17 mouse cellular contexts compared by ENCODE assay signal in the genomic region with DNA sequence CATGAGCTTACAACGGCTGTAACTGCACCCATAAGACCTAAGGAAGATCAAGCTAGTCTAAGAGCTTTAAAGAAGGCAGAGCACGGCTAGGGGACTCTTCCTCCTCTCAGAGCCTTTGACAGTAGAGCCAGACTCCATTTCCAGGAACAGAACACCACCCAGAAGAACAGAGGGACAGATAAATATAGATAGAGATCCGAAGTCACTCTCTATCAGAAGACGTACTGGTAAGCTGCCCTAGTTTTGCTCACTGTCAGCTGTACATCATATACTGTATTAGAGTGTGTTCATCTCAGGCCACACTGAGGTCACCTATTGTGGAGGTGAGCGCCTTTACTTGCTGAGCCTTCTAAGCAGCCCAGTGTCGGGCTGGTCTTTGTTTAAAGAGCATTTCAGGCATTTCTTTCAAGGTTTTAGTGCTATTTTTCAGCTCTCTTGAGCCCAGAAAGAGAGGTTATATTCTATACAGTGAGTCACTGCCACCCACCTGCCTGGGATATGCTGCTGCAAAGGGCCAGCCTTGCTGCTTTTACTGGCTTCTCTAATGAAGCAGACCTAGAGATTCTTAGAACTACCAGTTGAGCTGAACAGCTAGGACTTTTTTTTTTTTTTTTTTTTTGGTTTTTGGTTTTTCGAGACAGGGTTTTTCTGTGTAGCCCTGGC. TPM values are rescaled to one million over a fixed set of nuclear protein-coding genes. Genes with fewer than 3 reads are reported as not detected.
DNase-seq lines count a peak whose midpoint lies in the region; ATAC-seq lines count a peak whose summit lies in the region.
"Had no signal": no experiment of that assay in that cellular context is flagged by ENCODE, and none has a peak within 500 bp of the region (broad histone marks: within the 10 kb centered on the region; RNA-seq: fewer than 3 reads in every experiment).

No protein-coding gene starts in this region.

- peak overlapping the region; percentile 75 for H3K27ac ChIP-seq in liver, embryonic 11.5 days (ENCODE audit: low read depth, low read length)
- H3K27ac ChIP-seq in heart, embryonic 10.5 days, result no peak overlapping the region
- H3K27ac ChIP-seq: embryonic facial prominence, embryonic 15.5 days; kidney, embryonic 15.5 days; limb, embryonic 13.5 days; midbrain, embryonic 12.5 days had no signal

- H3K9me3 ChIP-seq in liver, embryonic 11.5 days (ENCODE audit: control insufficient read depth, low read length), result no peaks in the 10 kb centered on the region
- no peaks in the 10 kb centered on the region for H3K9me3 ChIP-seq in heart, embryonic 10.5 days
- H3K9me3 ChIP-seq: embryonic facial prominence, embryonic 15.5 days; G1E; kidney, embryonic 15.5 days; limb, embryonic 13.5 days; midbrain, embryonic 12.5 days had no signal

- H3K4me1 ChIP-seq in liver, embryonic 11.5 days (replicated peaks; ENCODE audit: control insufficient read depth, insufficient read depth, low read length), result peaks cover 15% of the 10 kb centered on the region
- H3K4me1 ChIP-seq in heart, embryonic 10.5 days, result peaks cover 6% of the 10 kb centered on the region; the same call in 1 of the 2 replicates
- H3K4me1 ChIP-seq: embryonic facial prominence, embryonic 15.5 days; limb, embryonic 13.5 days; midbrain, embryonic 12.5 days had no signal

- peak; percentile 50 to 75 for DNase-seq in frontal cortex, postnatal 36 days (ENCODE audit: low spot score in 2 of 2)
- DNase-seq in frontal cortex, postnatal 25 days (ENCODE audit: low spot score in 2 of 2), result no peak
- DNase-seq in right cerebral cortex, adult 2 months (ENCODE audit: low spot score in 2 of 2), result peak; percentile 78
- no peak for DNase-seq in right cerebral cortex, postnatal 10 days (ENCODE audit: low spot score in 2 of 2)
- no peak for DNase-seq in liver, embryonic 11.5 days (ENCODE audit: low spot score)
- peak; percentile 63 for DNase-seq in telencephalon, adult 2 months (ENCODE audit: low read depth, low spot score)
- no peak for DNase-seq in kidney, adult 11 months
- no peak for DNase-seq in heart, embryonic 10.5 days (ENCODE audit: low spot score)
- DNase-seq: cerebellum, adult 11-12 months; heart, postnatal 14 days; lung, postnatal 36 days had no signal

- ATAC-seq in liver, embryonic 11.5 days (replicated peaks; ENCODE audit: low FRiP score), result peak; percentile 44; the same call in 1 of the 2 replicates
- ATAC-seq: forebrain, embryonic 14.5 days had no signal

- no peaks in the 10 kb centered on the region for H3K27me3 ChIP-seq in liver, embryonic 11.5 days (replicated peaks; ENCODE audit: control insufficient read depth, insufficient read depth, low read length)
- H3K27me3 ChIP-seq in heart, embryonic 10.5 days (ENCODE audit: insufficient read depth, poor library complexity, severe bottlenecking), result no peaks in the 10 kb centered on the region
- H3K27me3 ChIP-seq: embryonic facial prominence, embryonic 15.5 days; kidney, embryonic 15.5 days; limb, embryonic 13.5 days; midbrain, embryonic 12.5 days had no signal

- no peak overlapping the region for H3K4me3 ChIP-seq in liver, embryonic 11.5 days (ENCODE audit: low read depth, low read length)
- H3K4me3 ChIP-seq in heart, embryonic 10.5 days, result no peak overlapping the region
- H3K4me3 ChIP-seq: embryonic facial prominence, embryonic 15.5 days; kidney, embryonic 15.5 days; limb, embryonic 13.5 days; midbrain, embryonic 12.5 days had no signal

- 82% methylated on average over 7 of the region's 7 CpGs for WGBS in liver, embryonic 11.5 days
- 82% methylated on average over 7 of the region's 7 CpGs for WGBS in heart, embryonic 10.5 days

- peak overlapping the region; percentile 31; the same call in 1 of the 2 replicates for H3K9ac ChIP-seq in liver, embryonic 11.5 days (ENCODE audit: low read depth, low read length)
- H3K9ac ChIP-seq: embryonic facial prominence, embryonic 15.5 days; kidney, embryonic 15.5 days; limb, embryonic 13.5 days; midbrain, embryonic 12.5 days had no signal

- peaks cover 43% of the 10 kb centered on the region for H3K36me3 ChIP-seq in liver, embryonic 11.5 days (ENCODE audit: control insufficient read depth, insufficient read depth, low read length)
- peaks cover 89% of the 10 kb centered on the region for H3K36me3 ChIP-seq in heart, embryonic 10.5 days

- H3K4me2 ChIP-seq in liver, embryonic 11.5 days, result no peak overlapping the region
- H3K4me2 ChIP-seq: embryonic facial prominence, embryonic 15.5 days; kidney, embryonic 15.5 days; limb, embryonic 13.5 days; midbrain, embryonic 12.5 days had no signal

RNA-seq across cellular contexts. Expression of a gene that starts 19.2 kb away (rescaled TPM):
- polyA plus RNA-seq in liver, embryonic 11.5 days (2014; fragmentation: Nextera tagmentation; extraction: Ambion mirVana), result 177 and 185 TPM in 2 replicates
- polyA plus RNA-seq in heart, embryonic 10.5 days (2016; fragmentation: Nextera tagmentation; extraction: Ambion mirVana), result 320 and 472 TPM in 2 replicates

RNA-seq across cellular contexts. Expression of a gene that starts 19.6 kb away (rescaled TPM):
- polyA plus RNA-seq in liver, embryonic 11.5 days (2014; fragmentation: Nextera tagmentation; extraction: Ambion mirVana), result 224 and 237 TPM in 2 replicates
- polyA plus RNA-seq in heart, embryonic 10.5 days (2016; fragmentation: Nextera tagmentation; extraction: Ambion mirVana), result 154 and 200 TPM in 2 replicates

RNA-seq across cellular contexts. Expression of a gene that starts 32.7 kb away (rescaled TPM):
- 18.3 and 19.3 TPM in 2 replicates for polyA plus RNA-seq in liver, embryonic 11.5 days (2014; fragmentation: Nextera tagmentation; extraction: Ambion mirVana)
- 13.0 and 15.6 TPM in 2 replicates for polyA plus RNA-seq in heart, embryonic 10.5 days (2016; fragmentation: Nextera tagmentation; extraction: Ambion mirVana)

RNA-seq across cellular contexts. Expression of a gene that starts 34.8 kb away (rescaled TPM):
- polyA plus RNA-seq in liver, embryonic 11.5 days (2014; fragmentation: Nextera tagmentation; extraction: Ambion mirVana), result 131 and 134 TPM in 2 replicates
- polyA plus RNA-seq in heart, embryonic 10.5 days (2016; fragmentation: Nextera tagmentation; extraction: Ambion mirVana), result 108 and 120 TPM in 2 replicates

RNA-seq across cellular contexts. Expression of a gene that starts 45.3 kb away (rescaled TPM):
- 3.7 and 3.9 TPM in 2 replicates for polyA plus RNA-seq in liver, embryonic 11.5 days (2014; fragmentation: Nextera tagmentation; extraction: Ambion mirVana)
- 6.4 and 7.4 TPM in 2 replicates for polyA plus RNA-seq in heart, embryonic 10.5 days (2016; fragmentation: Nextera tagmentation; extraction: Ambion mirVana)
- polyA plus RNA-seq: G1E had no signal

Comparison
In these comparisons a context has a peak if more than half of its experiments do, and no peak if none do; other contexts are left out.
1. DNase-seq: peak in frontal cortex, postnatal 36 days (2 of 2), right cerebral cortex, adult 2 months (2 of 2) and telencephalon, adult 2 months (single experiment); none in frontal cortex, postnatal 25 days (0 of 2), right cerebral cortex, postnatal 10 days (0 of 2), liver, embryonic 11.5 days (single experiment), kidney, adult 11 months (single experiment) and heart, embryonic 10.5 days (single experiment).